Mouse (Mus musculus) left cerebral cortex, postnatal 25 days (tissue): ENCODE data around the gene Ajm1. TPM values are rescaled to one million over a fixed set of nuclear protein-coding genes. Genes with fewer than 3 reads are reported as not detected.

ENCODE experiments used
- DNase-seq, 2 experiments: peaks; one replicate each; pipeline ENCODE4 v3.0.0; 2022; ENCODE audit warnings: low spot score in 2 of 2, mixed read lengths in 1 of 2
- intact Hi-C: fragments of 180-260 bp; cut with DNase I; formaldehyde crosslinking; loops from one replicate; pipeline ENCODE4 v1.15.1; 2025
- total RNA-seq, 2 experiments: library from RNA; stranded (reverse); gene quantifications; 2 replicates each; pipeline ENCODE4 v1.2.3; 2021

Gene Ajm1
- total RNA-seq, result 100 to 1,000 TPM; 109 to 120 TPM

DNA sequence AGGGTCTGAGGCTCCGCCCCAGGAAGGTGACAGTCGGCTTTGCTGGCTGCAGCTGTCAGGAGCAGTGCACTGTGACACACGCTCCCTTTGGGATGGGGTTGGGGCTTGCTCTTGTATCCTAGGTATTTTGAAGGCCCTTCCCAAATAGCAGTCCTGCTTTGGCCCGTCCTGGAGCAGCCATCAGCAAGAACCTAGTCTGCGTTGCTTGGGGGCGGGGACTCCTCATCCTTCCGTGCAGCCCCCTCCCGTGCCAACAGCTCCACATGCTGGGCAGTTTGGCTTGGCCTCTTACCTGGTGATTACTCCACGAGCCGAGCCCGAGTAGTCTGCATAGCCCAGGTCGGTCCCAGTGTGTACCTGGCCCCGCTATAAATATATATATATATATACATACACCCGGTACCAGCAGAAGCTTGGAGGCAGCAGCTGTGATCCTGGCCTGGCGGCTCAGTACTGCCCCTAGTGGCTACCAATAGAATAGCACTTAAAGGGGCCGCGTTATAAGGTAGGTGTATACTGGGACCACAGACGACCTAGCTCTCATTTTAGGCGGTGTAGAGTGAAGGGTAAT is at the start of gene Ajm1:
Gene Ajm1, minus strand, starts transcription at position 464 of the 571 bp plus-strand sequence.
- intact Hi-C loops, result no loop called here
- peak; percentile 82 to 92 for DNase-seq

DNA sequence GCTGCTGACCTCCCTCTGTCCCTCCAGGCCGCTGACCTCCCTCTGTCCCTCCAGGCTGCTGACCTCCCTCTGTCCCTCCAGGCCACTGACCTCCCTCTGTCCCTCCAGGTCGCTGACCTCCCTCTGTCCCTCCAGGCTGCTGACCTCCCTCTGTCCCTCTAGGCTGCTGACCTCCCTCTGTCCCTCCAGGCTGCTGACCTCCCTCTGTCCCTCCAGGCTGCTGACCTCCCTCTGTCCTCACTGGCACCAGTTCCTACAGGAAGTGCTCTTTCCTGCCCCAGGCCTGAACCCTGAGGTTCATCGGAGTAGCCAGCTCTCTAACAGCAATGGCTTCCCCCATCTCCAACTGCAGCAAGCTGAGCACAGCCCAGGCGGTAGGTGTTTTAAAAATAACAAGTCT is 47.2 kb upstream of the Ajm1 start:
- DNase-seq, result no peak
- intact Hi-C loops, result loop anchor here (5.0 kb wide), 1 partner anchor 74 kb away; the partner anchor contains the start of gene Obp2a

DNA sequence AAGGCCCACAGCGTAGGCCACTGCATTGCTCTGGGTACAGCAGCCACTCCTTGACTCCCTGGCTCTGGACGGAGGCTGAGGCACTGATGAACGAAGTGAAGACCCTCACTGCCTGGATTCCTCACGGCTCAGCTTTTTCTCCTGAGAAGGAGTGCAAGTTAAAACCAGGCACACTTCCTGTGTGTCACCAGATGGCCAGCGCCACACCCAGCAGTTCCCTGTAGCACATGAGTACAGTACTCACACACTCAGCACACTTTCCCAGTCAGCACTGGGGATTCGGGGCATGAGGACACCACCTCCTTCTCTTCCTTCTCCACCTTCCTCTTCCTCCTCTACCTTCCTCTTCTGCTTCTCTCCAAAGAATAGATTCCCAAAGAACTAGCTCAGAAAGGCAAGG is 46.3 kb upstream of the Ajm1 start, which contains the start of gene Fcna:
Gene Fcna, minus strand, starts transcription at position 220 of the 400 bp plus-strand sequence.
- intact Hi-C loops, result loop anchor here (5.0 kb wide), 1 partner anchor 74 kb away; the partner anchor contains the start of gene Obp2a
- no peak for DNase-seq

DNA sequence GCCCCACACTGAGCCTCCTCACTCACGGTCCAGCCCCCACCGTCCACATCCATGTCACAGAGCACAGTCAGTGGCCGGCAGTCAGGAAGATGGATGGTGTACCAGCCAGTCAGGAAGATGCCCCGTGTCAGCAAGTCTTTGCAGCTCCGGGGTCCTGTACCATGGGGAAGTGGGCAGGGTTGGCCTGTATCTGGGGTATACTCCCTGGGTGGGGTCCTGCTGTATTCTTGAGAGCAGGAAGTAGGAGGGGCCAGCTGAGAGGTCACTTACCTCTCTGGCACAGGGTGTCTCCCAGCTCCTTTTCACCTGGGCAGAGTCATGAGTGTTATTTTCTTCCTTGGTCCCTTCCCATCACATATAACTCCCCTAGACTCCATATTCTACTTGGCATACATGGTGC is 44.4 kb upstream of the Ajm1 start:
- no peak for DNase-seq
- intact Hi-C loops, result loop anchor here (5.0 kb wide), 1 partner anchor 76 kb away; the partner anchor contains the start of gene Obp2a

DNA sequence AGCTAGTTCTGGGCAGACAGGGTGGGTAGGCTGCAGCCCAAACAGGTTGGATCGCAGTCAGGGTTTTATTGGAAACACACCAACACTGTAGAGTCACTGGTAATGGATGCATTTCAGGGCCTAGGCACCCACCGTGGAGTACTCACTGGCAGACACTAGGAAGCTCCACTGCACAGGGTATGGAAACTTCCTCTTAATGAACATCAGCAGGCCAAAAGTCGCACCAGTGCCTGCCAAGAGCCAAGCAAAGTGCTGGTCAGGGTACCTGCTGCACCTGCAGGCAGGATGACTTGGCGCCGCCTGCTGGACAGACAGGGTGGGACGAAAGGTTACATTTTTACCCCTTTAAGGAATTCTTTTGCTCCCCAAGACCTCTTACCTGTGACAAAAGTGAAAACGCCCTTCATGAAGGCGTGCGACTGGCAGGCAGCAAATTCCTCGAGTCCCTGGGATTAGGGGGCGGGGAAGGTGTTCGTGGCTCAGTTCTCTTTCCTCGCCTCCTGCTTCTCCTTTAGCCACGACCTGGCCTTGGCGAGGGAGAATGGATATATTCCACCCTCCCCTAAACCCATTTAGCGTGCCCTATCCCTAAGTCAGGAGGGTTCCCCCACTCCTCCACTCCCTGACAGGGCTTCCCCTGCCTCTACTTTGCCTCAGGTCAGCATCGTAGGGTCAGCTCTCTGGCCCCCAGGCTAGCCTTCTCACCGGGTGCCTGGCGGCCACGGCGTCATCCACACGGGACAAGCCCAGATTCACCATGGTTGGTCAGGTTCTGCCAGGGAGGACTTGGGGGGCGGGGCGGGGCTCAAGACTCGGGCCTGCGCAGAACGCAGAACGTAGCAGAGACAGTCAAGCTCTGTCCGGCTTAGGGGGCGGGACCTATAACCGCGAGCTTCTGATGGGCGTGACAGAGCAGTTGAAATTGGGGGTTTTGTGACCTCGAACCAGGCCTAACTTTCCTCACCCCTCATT is 40.0 kb upstream of the Ajm1 start, which contains the start of gene Tmem141:
Gene Tmem141, minus strand, starts transcription at position 777 of the 972 bp plus-strand sequence.
- peak; percentile 83 to 91 for DNase-seq
- intact Hi-C loops, result no loop called here

DNA sequence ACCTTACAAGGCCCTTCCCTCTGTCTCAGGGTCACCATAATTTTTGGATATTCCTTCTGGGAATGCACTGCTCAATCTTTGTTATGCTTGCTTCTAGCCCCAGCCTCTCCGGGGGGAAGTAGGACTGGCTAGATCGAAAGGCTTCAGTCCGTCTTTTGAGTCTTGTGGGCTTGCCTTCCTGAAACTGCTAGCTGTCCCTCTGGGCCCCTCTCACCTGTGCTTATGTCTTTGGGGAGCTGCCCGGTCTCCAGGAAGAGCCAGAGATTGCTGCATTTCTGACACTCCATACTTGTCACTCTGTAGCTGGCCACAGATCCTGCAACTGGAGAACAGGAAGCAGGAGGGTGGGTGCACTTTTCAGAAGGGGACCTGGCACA is 39.3 kb upstream of the Ajm1 start:
- intact Hi-C loops, result no loop called here

DNA sequence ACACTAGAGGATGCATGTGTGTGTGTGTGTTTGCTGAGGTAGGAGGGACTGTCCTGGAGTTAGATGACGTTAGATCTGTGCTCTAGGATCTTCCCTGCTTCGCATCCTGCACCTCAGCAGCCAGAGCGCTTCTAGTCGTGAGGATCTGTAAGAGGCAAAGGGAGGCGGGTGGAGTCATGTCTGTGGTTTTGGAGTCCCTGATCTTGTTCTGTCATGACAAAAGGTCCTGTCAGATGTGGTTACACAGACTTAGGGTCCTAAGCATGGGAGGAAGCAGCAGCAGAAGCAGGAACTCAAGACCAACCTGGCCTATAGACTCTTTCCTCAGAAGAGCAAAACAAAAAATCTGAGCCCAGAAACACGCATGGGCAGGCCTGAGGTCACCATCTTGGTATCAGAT is 38.8 kb upstream of the Ajm1 start:
- intact Hi-C loops, result no loop called here
- no peak for DNase-seq

More for the DNA sequence above, 39.3 kb upstream of the Ajm1 start:
- no peak for DNase-seq

DNA sequence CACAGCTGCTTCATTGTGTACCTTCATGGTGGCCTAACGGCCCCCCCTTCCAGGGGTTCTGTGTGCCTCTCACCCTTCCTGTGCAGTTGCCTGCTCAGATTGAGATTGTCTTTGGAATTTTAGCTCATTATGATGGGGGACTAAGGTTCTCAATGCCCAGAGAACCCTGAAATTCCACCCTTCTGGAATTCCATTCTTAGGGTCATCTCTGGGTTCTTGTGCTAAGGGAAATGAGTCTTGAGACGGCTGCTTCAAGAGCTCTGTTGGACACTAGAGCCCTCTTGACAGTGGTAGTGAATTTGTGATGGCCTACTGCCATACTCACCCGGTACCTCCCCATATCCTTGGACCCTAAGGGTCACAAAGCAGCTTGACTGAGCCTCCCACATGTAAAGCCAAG is 36.0 kb upstream of the Ajm1 start, which contains the start of gene Ccdc183:
Gene Ccdc183, minus strand, starts transcription at position 101 of the 400 bp plus-strand sequence.
- no peak for DNase-seq
- intact Hi-C loops, result no loop called here

DNA sequence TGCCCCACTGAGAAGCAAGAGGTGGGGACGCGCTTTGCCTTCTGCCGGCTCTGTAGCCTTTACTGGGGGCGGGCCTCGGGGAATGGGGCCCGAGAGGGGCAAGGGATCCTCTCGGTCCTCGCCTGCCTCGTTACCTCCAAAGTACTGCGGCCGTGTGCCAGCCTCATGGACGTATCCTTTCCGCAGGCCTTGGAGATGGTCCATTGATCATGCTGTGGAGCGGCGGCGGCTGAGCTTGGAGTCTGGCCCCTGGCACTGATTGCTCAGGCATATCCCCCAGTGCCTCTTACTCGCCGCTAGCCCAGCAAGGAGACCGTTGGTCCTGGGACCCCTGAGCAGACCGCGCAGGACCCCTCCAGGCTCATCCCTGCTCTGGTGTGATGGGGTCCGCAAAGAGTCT is 34.8 kb upstream of the Ajm1 start:
- intact Hi-C loops, result no loop called here
- DNase-seq, result no peak

DNA sequence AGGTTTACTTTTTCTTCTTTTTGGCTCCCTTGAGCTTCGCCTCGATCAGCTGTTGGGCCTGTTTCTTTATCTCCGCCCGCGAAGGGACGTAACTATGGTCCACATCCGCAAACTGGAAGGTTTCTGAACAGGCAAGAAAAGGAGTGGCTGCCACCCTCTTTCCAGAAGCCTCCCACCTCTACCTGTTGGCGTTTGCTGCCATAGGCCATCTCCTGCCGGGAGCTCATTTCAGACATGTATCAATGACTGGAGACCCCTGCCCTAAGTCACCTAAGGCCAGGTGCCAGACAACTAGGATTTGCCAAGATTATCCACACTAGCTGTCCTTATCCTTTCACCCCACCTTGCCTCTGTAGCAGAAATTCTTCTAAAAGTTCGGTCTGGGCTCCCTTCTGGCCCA is 27.1 kb upstream of the Ajm1 start:
- no peak for DNase-seq
- intact Hi-C loops, result no loop called here

DNA sequence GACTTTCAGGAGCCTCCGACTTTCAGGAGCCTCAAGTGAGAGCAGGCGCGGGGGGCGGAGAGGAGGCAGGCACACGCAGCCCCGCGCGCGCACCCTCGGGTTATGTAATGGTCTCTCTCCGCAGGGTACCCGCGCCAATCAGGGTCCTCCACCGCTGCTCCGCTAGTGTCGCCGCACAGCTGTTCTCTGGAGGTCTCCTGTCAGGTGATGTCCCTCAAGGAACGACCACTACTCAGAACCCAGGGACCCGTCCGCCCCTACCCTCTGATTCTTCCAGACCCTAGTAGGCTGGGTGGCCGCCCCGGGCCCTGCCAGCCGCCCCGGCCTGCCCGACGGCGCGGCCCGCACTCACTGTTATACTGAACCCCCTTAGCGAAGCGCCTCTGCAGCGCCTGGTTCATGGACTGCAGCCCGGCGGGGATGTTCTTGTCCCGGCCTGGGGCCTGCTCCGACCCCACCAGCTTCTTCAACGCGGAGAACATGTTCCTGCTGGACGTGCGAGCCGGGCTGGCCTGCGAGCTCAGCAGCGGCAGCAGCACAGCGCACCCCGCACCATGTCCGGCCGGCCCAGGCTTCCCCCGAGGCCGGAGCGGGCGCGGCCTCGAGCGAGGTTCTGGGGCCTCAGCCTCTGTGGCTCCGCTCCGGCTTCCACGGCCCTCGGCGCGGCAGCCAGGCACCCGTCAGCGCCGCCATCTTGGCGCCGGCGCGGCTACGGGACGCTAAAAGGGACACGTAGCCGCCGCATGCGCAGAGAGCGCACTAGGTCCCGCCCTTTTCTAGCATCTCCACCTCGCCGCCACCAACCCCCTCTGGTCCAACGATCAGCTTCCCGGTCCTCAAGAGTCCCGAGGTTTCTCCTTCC is 26.4 kb upstream of the Ajm1 start, which contains the start of gene Rabl6:
Gene Rabl6, minus strand, starts transcription at position 761 of the 862 bp plus-strand sequence.
- DNase-seq, result peak; percentile 93 to 94
- intact Hi-C loops, result no loop called here

DNA sequence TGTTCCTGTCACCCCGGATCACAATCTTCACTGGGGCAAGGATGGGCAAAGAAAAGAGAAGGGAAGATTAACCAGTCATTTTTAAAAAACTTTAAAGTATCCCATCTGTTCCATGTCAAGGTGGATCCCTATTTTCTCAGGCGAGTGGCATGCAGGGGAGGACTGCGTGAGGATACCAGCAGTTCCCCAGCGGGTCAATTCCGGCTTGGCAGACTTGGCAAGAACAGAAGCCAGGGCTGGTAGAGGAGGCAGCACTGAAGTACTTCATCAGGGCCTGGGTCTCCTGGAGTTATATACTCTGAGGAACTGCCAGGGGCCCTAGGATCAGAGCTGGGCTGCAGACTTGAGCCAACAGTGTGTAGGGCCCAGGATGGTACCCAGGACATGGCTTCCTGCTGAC is 21.0 kb upstream of the Ajm1 start:
- no peak for DNase-seq
- intact Hi-C loops, result no loop called here

DNA sequence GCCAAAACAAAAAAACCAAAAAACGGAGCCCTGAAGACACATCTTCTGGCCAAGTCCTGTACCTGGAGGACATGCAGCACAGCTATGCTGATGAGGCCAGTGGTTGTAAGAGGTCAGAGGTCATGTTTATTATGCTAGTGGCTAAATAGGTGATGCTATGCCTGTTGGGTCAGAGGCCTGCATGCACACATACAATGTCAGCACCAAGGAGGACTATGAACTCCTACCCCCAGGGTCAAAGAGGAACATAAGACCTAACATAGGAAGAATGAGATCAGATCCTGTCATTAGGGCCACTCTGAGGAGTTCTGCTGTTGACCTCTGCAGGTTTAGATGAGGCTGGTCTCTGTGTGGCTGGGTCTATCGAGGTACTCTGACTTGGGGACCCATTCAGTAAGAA is 18.5 kb upstream of the Ajm1 start:
- no peak for DNase-seq
- intact Hi-C loops, result no loop called here

DNA sequence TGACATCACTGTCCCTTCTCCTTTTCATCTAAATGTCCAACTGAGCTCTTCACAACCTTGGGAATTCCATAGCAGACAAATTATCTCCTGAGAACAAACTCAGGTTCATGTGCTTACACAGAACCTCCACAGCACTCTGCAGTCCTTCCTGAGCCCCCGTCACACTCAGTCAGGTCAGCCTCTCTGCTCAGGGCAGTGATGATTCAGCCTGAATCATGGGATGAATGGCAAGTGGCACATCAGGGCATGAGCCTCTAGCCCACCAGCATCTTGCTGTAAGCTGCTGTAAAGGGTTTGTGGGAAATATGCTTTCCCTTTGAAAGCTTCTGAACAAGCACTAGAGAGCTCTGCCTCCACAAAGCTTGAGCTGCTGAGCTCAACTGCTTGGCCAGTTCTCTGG is 17.2 kb upstream of the Ajm1 start:
- DNase-seq, result no peak
- intact Hi-C loops, result no loop called here

DNA sequence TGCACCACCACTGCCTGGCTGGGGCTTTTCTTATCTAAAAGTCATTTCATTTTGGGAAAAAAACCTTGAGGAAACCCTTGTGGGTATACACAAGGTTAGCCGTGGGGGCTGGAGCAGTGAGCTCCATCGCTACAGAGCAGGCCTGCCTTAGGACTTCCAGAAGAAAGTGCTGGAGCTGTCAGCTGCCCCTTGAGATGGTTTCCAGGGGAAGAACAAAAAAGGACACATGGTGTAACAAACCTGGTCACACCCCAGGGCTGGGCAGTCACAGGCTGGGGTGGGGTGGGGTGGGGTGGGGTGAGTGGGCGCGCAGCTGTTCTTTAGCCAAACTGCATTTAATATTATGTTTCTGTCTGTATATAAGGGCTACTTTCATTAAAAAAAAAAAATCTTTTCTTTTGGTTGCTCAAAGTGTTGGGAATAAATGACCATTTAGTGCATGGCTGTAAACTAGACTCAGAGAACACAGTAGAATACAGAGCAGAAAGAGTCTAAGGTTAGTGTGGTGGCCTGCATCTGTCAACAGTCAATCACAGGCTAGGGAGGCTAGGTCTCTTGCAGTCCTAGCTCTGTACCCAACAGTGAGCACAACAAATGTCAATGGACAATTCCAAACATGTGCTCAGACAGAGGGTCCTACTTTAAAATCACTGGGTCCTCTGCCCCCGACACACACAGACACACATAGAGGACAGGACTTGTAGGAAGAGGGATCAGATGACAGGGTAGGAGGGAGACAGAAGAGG is 15.4 kb upstream of the Ajm1 start:
- intact Hi-C loops, result no loop called here
- DNase-seq, result no peak

DNA sequence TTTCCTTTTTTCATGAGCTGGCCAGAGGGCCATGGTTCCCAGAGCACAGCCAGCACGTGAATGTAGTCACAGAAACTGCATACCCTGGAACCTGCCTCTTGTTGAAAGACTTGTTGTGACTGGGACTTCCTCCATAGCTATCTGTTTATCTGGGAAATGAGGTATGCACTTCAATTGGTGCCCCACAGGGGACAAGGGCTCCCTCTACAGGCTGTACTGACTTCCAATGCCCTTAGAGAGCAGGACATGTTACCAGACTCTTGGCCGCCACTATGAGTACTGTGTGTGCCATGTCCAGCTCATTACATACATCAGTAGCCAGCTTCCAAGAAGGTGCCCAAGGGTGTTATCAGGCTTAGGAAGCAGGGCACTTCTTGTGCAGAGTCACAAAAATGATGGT is 10.3 kb upstream of the Ajm1 start:
- DNase-seq, result peak in 1 of 2 experiments; percentile 50
- intact Hi-C loops, result no loop called here

DNA sequence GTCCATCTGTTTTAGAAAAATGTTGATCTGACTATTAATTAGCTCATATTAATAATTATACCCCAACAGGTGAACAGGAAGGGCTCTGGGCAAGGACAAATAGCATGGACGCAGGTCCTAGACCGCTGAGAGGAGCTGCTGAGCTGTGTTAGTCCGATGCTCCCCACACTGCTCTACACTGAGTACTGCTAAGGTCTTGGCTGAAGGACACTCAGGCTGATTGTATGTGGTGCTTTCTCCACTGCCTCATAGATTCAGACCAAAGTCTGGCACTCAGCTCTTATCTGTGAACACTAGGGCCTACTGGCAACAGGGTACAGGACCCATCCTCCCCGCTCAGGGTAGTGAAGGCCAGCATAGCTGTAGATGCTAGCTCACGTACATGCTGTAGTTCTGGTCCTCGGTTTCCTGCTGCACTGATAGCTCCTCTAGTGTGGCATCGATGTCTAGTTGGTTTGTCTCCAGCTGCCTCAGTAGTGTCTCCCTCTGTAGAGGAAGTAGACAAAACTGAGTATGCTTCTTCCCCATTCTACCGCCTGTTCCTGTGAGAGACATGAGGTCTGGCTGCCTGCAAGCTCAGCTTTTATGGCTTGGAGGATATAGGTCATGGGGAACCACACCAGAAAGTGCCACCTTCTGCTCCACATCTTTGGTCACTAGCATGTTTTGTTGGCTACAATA is 6.8 kb upstream of the Ajm1 start:
- peak in 1 of 2 experiments; percentile 38 for DNase-seq
- intact Hi-C loops, result no loop called here

DNA sequence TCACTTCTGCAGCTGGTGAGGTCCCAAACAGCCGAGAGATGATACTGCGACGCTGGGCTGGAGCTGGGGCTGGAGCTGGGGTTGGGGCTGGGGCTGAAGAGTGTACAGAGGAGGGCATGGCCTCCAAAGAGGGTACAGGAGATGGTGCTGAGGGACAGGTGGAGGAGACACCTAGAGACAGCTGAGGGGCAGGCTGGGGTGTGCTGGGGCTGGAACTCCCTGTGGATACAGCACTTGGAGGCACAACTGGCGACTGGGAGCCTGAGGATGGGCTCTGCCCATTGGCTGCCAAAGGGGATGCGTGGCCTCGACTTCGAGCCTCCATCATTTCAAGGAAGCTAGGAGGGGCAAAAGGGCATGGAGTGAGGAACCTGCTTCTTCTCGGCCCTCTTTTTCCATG is 5.7 kb upstream of the Ajm1 start:
- intact Hi-C loops, result no loop called here
- no peak for DNase-seq
